Mouse (Mus musculus) CH12.LX (cell line): ENCODE results near the gene Ryr1. TPM values are rescaled to one million over a fixed set of nuclear protein-coding genes. Genes with fewer than 3 reads are reported as not detected.

Source experiments
- DNase-seq: peaks from one replicate; pipeline ENCODE4 v3.0.0-alpha.2; 2013; ENCODE audit errors: extremely low read depth
- H3K27ac ChIP-seq: 2 replicates; pipeline ENCODE4 v1.5.1; 2012; ENCODE audit warnings: low read depth, mild to moderate bottlenecking, control low read depth, moderate library complexity; ENCODE audit not compliant: insufficient read depth
- H3K27me3 ChIP-seq: replicated peaks from 2 replicates; pipeline ENCODE3; 2012; ENCODE audit warnings: inconsistent platforms
- H3K36me3 ChIP-seq, 2 experiments: replicated peaks in 1 of 2; 2 replicates each; pipeline versions ENCODE3 to v1.6.1; 2012; ENCODE audit warnings: inconsistent platforms in 1 of 2, low read length in 1 of 2, mild to moderate bottlenecking in 1 of 2, mixed read lengths in 1 of 2, moderate library complexity in 1 of 2; ENCODE audit not compliant: control insufficient read depth in 1 of 2, insufficient read depth in 1 of 2
- H3K4me1 ChIP-seq, 2 experiments: 2 replicates each; pipeline ENCODE4 v1.6.1; 2012; ENCODE audit warnings: inconsistent platforms in 1 of 2, moderate library complexity in 1 of 2; ENCODE audit not compliant: insufficient read depth in 2 of 2, control insufficient read depth in 1 of 2
- H3K4me2 ChIP-seq: 2 replicates; pipeline ENCODE4 v1.6.1; 2012; ENCODE audit warnings: low read depth, mild to moderate bottlenecking, control low read depth; ENCODE audit not compliant: poor library complexity, insufficient read depth, severe bottlenecking
- H3K4me3 ChIP-seq, 3 experiments: fragments of 150-350 bp in 1 of 3; sonication (generic) in 1 of 3; replicated peaks in 1 of 3; 2 replicates each; pipeline versions ENCODE3 to v1.5.1; 2011 to 2012; ENCODE audit warnings: low read depth in 2 of 3, low read length in 2 of 3, mild to moderate bottlenecking in 2 of 3, moderate library complexity in 2 of 3, control low read depth in 1 of 3, improper control_type of control experiment in 1 of 3, inconsistent platforms in 1 of 3, mixed read lengths in 1 of 3; ENCODE audit not compliant: poor library complexity in 1 of 3
- H3K79me2 ChIP-seq: replicated peaks from 2 replicates; pipeline ENCODE4 v1.6.1; 2012; ENCODE audit warnings: mild to moderate bottlenecking, moderate library complexity; ENCODE audit not compliant: control insufficient read depth, poor library complexity, insufficient read depth, severe bottlenecking; ENCODE audit errors: extremely low read depth
- H3K9ac ChIP-seq: 2 replicates; pipeline ENCODE4 v1.6.1; 2012; ENCODE audit warnings: low read depth, mild to moderate bottlenecking, control low read depth, moderate library complexity; ENCODE audit not compliant: insufficient read depth
- H3K9me3 ChIP-seq: replicated peaks from 2 replicates; pipeline ENCODE3; 2012; ENCODE audit warnings: low read length, inconsistent platforms, mixed read lengths
- BHLHE40 ChIP-seq: IDR thresholded peaks from 2 replicates; pipeline ENCODE4 v1.6.1; 2011; ENCODE audit warnings: mild to moderate bottlenecking, low read depth, low read length, improper control_type of control experiment
- CTCF ChIP-seq, 2 experiments: IDR thresholded peaks in 1 of 2; conservative IDR thresholded peaks in 1 of 2; 2 replicates each; pipeline ENCODE4 v1.5.1; 2011 to 2012; ENCODE audit warnings: low read depth in 2 of 2, low read length in 2 of 2, improper control_type of control experiment in 1 of 2, inconsistent platforms in 1 of 2, mild to moderate bottlenecking in 1 of 2, moderate library complexity in 1 of 2
- IRF4 ChIP-seq: IDR thresholded peaks from 2 replicates; pipeline ENCODE4 v1.6.1; 2014; ENCODE audit warnings: low read depth, mild to moderate bottlenecking, inconsistent platforms, low read length, improper control_type of control experiment
- JUND ChIP-seq: conservative IDR thresholded peaks from 2 replicates; pipeline ENCODE4 v1.6.1; 2011; ENCODE audit warnings: low read depth, low read length, improper control_type of control experiment
- NELFE ChIP-seq: IDR thresholded peaks from 2 replicates; pipeline ENCODE4 v1.6.1; 2011; ENCODE audit warnings: low read depth, low read length, improper control_type of control experiment
- POLR2A ChIP-seq: IDR thresholded peaks from 2 replicates; pipeline ENCODE4 v1.6.1; 2011; ENCODE audit warnings: low read depth, mild to moderate bottlenecking, improper control_type of control experiment, low read length
- RAD21 ChIP-seq: IDR thresholded peaks from 2 replicates; pipeline ENCODE4 v1.6.1; 2011; ENCODE audit warnings: low read depth, mild to moderate bottlenecking, low read length, improper control_type of control experiment, moderate library complexity
- SIN3A ChIP-seq: IDR thresholded peaks from 2 replicates; pipeline ENCODE4 v1.6.1; 2012; ENCODE audit warnings: low read length, improper control_type of control experiment, inconsistent platforms
- TCF12 ChIP-seq: IDR thresholded peaks from 2 replicates; pipeline ENCODE4 v1.6.1; 2014; ENCODE audit warnings: low read depth, mild to moderate bottlenecking, inconsistent platforms, low read length, improper control_type of control experiment
- USF1 ChIP-seq: IDR thresholded peaks from 2 replicates; pipeline ENCODE4 v1.6.1; 2014; ENCODE audit warnings: low read depth, mild to moderate bottlenecking, inconsistent platforms, low read length, improper control_type of control experiment
- ZMIZ1 ChIP-seq: IDR thresholded peaks from 2 replicates; pipeline ENCODE4 v1.6.1; 2012; ENCODE audit warnings: low read depth, mild to moderate bottlenecking, inconsistent platforms, low read length, improper control_type of control experiment
- ZNF384 ChIP-seq: IDR thresholded peaks from 2 replicates; pipeline ENCODE4 v1.6.1; 2012; ENCODE audit warnings: low read depth, low read length, improper control_type of control experiment, inconsistent platforms
- dilution Hi-C: fragments of 300-500 bp; cut with MboI; formaldehyde crosslinking; loops from 2 replicates; pipeline ENCODE4 v1.14.3; 2020; ENCODE audit warnings: low sequenced_read_pairs; ENCODE audit not compliant: extremely low pct_unique_long_range_greater_than_20kb, extremely low pct_ligation_motif_present
- in situ Hi-C: fragments of 300-500 bp; cut with MboI; formaldehyde crosslinking; loops from 3 replicates; pipeline ENCODE4 v1.14.3; 2019; ENCODE audit warnings: low sequenced_read_pairs, low pct_ligation_motif_present, low pct_unique_long_range_greater_than_20kb, mixed read lengths
- polyA plus RNA-seq: library from polyadenylated mRNA; unstranded; fragments of >175 nt; gene quantifications from 2 replicates; pipeline ENCODE4 v1.2.1, GENCODE M21; 2012; ENCODE audit warnings: low read depth; ENCODE audit not compliant: insufficient read length
- total RNA-seq, 2 experiments: library from RNA; depleted of rRNA; stranded (reverse); fragments of 300-350 nt in 1 of 2; fragments of >200 nt in 1 of 2; gene quantifications; 2 replicates each; pipeline ENCODE4 v1.2.3; 2012 to 2014

The Ryr1 gene
- total and polyA plus RNA-seq, 3 experiments: 0.43 to 1.1 (median 0.68) TPM

DNA sequence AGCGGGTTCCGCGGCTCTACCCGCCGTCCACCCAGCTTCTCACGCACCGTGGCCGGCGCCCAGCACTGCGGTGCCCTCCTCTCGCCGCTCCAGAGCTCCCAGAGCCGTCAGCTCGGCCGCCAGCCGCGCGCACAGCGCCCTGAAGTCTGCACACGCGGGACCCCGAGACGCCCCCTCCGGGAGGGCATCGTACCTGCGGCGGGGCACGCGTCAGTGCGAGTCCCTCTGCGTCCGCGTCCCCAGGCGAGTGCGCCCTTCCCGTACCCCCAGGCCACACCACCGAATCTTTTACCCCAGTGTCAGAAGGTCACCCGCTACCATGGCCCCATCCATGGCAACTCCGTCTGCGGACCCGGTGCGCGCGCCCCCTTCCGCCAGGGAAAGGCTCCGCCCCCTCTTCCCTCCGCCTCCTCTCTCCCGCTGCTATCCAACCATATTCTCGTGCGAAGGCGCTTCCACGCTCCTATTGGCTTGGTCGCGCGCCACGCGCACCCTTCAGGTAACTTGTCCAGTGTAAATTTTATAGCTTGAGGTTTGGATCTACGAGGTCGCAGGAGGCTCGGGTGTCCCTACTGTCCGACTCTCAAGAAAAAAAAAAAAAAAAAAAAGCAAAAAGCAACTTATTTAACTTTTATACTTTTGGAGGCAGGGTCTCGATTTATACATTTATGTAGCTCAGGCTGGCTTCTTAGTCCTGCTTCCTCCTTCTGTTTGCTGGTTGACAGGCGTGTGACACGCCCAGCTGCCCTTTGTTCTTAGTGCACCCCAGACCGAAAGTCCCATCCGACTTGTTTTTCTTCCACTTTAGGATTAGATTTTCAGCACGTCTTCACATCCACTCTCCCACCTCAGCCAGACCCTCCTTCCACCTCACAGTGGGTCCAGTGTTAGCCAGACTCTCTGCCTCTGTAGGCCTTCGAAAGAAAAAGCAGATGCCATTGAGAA lies 31.1 kb upstream of the Ryr1 start, which contains the start of gene Fam98c (continued):
- no peak for TF ChIP-seq ZMIZ1

DNA sequence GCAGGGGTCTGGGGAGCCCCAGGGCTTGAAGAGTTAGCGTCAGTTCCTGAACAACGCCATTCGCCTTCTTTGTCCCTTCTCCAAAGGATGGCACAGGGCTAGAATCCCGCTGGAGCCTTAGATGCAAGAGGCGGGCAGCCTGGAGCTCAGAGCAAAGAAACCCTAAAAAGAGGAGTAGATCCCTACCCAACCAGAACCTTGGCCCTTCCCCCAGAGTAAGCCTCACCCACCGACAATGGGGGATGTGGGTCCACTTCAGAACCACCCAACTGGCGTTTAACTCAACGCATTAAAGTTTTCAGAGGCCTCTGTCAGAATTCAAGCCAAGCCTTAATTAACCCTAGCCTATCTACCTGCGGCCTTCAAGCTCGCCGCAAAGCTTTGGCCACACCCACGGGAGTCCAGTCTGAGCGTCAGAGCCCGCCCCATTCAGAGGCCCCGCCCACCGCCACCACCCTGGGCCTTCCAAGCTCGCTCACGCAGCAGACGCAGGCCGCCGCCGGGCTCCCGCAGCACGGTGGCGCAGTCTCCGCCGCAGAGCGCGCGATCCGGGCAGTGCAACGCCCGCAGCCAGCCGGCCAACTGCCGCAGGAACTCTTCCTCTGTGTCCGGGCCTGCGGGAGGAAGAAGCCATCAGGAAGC lies 30.3 kb upstream of the Ryr1 start:
- peak; percentile 88 for DNase-seq
- peak overlapping the region; percentile 76; the same call in 1 of the 2 replicates for H3K4me2 ChIP-seq
- dilution Hi-C loops (no loop called here), in situ Hi-C loops (no loop called here)
- peaks cover 6% of the 10 kb centered on the region for H3K9me3 ChIP-seq
- peak overlapping the region; percentile 61 for H3K9ac ChIP-seq
- no peaks in the 10 kb centered on the region for H3K27me3 ChIP-seq
- H3K4me3 ChIP-seq: peak overlapping the region; percentile 75 to 88 (median 85)
- H3K36me3 ChIP-seq: peaks cover 4 to 27% of the 10 kb centered on the region in 2 experiments
- H3K27ac ChIP-seq: peak overlapping the region; percentile 32
- no peaks in the 10 kb centered on the region for H3K79me2 ChIP-seq
- peaks cover 5 to 12% of the 10 kb centered on the region in 2 experiments; a peak in 2 of 4 replicates for H3K4me1 ChIP-seq
- 0 out of 2 replicates have a peak, but pooled peaks have one; percentile 26 for TF ChIP-seq ZMIZ1
- TF ChIP-seq BHLHE40: no peak
- TF ChIP-seq NELFE: peak; percentile 16; the same call in 1 of the 2 replicates
- TF ChIP-seq USF1: no peak
- peak; percentile 76 for TF ChIP-seq POLR2A
- TF ChIP-seq IRF4: 0 out of 2 replicates have a peak, but pooled peaks have one; percentile 1
- 0 out of 2 replicates have a peak, but pooled peaks have one; percentile 8 for TF ChIP-seq TCF12

DNA sequence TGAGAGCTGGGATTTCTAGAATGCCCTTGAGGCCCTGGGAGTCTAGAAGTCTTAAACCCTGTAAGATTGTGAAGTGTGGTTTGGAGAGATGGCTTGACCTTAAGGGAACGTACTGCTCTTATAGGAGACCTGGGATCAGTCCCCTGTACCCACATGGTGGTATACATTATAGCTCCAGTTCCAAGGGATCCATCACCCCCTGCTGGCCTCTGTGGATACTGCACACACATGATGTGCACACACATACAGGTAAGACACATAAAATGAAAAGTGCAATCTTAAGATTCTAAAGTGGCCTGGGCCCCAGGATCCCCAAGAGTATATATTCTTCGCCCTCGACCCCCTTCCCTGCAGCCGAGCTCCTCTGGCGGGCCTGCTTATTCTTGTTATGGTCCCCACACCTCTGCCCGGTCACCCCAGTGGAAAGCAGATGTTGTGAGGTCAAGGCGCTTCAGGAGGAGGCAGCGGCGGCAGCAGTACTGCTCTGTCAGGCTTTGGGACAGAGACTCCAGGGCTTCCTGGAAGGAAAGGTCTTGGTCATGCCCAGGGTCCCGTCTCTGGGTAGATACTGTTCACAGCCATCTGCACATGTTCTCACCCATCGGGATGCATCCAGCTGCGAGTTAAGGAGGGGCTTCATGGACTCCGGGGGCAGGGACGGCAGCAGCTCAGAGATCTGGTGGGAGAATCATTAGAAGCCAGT lies 29.2 kb upstream of the Ryr1 start:
- in situ Hi-C loops: no loop called here
- H3K36me3 ChIP-seq: peaks cover 4 to 27% of the 10 kb centered on the region in 2 experiments
- dilution Hi-C loops: no loop called here
- H3K4me2 ChIP-seq: no peak overlapping the region
- TF ChIP-seq RAD21 (peak; percentile 11), JUND (no peak), ZNF384 (no peak), SIN3A (no peak), CTCF (conservative IDR thresholded peaks at IDR 0.05 in 1 of 2, IDR thresholded peaks at IDR 0.05 in 1 of 2; ENCODE audit: low read depth in 2 of 2, low read length in 2 of 2) (peak; percentile 9 to 27; a peak in 2 of 4 replicates)
- peaks cover 5 to 18% of the 10 kb centered on the region in 2 experiments; a peak in 2 of 4 replicates for H3K4me1 ChIP-seq
- H3K79me2 ChIP-seq: no peaks in the 10 kb centered on the region
- no peaks in the 10 kb centered on the region for H3K27me3 ChIP-seq
- no peak for DNase-seq
- H3K27ac ChIP-seq: no peak overlapping the region
- H3K4me3 ChIP-seq: no peak overlapping the region
- no peak overlapping the region for H3K9ac ChIP-seq
- peaks cover 6% of the 10 kb centered on the region for H3K9me3 ChIP-seq
